Mouse (Mus musculus): Measurements from ENCODE around the gene Fgf13.

Fgf13 gene

DNA sequence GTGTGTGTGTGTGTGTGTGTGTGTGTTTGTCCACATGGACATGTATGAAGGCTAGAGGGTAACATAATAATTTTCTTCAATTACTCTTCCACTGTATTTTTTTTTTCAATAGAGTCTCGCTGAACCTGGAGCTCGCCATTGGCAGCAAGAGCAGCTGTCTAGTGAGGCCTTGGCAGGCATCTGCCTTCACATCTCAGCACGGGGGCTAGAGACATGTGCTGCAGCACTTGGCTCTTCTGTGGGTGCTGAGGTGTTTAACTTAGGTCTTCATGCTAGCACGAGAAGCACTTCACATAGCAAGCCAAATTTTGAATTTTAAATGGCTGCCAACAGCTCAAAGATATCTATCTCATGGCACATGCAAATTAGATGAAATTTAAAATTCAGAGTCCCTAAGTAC is 380.9 kb downstream of the Fgf13 start:
- no peak for DNase-seq (ENCODE audit: low spot score)

DNA sequence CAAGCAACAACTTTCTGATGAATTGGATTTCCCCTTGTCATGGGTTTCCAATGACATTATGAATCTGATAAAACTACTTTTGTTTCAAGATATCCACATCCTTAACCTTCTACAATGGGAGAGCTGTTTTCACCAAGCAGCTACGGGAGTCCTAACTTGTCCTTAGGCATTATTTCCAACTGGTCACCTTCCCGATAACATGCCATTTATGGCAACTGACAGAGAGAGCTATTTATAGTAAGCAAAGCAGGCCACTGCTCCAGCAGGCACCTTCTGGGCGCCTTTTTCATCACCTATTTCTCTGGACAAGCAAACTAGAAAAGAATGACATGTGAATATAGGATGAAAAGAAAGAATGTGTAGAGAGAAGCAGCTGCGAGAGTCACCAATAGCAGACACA is 385.5 kb downstream of the Fgf13 start:
- DNase-seq (ENCODE audit: low spot score): no peak

DNA sequence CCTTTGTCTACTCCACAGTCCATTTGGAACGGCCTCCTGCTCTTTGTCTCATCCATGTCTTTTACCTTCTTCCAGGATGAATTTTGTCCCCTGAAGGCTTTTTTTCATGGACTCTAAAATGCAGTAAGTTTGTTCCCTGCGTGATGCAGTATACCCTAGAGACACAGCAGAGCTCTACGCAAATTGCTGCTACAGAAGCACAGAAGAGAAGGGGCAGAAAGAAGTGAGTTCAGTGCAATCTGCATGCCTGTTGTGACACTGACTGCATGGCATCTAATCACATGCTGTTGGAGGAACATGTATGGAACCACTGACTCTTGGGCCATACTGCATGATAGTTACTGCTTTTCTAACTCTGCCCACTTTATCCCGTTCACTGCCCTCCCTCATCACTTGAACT is 388.2 kb downstream of the Fgf13 start:
- DNase-seq (ENCODE audit: low spot score): no peak

DNA sequence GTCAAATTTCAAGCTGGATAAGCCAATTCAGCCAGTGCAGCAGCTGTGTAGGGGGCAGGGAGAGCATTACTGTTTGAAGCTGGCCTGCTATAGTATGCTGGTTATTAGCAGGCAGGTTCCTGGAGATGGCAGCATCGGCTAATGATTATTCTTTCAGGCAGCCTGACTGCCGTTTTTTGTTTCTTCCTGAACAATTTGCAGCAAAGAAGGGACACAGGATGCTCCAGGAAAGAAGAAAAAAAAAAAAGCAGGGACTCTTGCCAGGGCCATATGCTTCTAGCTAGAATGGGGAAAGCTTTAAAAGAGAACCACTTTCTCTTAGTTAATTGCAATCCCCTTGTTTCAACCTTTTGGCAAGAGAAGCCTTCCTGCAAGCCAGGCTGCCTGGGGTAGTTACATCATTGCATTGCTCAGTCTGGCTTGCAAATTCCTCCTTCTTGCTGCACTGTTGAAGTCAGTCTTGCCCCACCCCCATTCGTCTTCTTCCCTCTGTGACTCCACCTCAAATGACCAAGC is 388.7 kb downstream of the Fgf13 start:
- DNase-seq (ENCODE audit: low spot score): peak; percentile 2

DNA sequence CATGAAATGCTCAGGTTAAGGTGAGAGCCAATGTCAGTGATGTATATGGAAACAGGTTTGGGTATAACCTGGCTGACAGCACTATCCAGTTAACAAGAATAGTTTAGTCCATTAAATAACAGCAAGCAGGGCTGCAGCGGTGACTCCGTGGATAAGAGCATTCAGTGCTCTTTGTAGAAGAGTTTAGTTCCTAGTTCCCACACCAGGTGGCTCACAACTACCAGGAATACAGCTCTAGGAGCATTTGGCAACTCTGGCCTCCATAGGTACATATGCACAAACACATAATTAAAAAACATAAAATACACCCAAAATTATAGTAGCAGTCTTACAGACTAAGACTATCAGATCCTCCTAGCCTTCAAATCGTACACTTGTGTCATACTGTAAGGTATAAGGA is 390.2 kb downstream of the Fgf13 start:
- DNase-seq (ENCODE audit: low spot score): no peak

DNA sequence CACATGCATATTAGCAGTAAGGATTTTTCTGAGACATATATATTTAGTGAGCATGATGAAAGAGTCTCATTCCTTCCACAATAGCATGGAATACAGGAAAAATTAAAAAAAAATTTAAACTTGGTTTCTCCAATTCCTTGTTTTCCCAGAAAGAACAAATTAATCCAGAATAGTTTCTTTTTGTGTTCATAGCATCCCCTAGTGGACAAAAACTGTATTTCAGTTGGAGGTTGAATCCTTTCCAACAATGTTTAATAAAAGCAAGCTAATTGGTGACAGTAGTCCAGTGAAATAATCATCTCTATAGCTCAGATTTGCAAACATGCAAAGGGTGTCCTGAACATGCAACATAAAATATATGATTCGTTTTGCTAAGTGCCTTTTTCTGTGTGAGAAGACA is 395.7 kb downstream of the Fgf13 start:
- no peak for DNase-seq (ENCODE audit: low spot score)

DNA sequence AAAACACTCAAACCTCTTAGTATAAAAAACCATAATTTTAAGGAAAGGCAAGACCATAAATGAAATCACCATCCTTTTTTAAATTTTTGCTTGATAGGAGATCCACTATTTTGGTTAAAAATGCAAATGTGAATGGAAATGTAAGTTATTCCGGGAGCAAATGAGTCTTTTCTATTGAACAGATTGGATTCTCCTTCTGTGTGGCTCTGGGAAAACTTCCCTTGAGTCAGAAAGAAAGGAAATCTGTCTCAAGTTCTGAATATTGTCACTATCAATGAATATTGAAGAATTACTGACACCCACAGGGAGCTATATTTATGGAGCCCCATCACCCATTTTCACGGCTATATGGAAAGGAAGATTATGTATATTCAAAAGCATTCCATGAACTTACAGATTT is 401.1 kb downstream of the Fgf13 start:
- DNase-seq (ENCODE audit: low spot score): no peak

DNA sequence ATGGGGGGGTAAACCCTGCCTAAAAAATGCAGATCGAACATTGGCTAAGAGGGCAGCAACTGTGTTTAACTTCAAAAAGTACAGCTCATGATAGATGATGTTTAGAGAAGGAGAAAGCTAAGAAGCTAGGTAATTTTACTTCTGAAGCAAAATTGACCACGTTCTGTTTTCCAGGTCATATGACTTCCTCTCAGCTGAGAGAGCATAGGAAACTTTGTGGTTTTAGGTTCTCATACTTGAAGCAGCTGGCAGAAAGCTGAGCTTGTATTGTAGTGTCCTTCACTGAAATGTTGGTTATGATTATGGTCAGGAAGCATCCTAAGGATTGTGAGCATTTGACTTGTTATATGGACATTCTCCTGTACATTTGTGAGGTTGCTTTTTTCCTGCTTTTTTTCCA is 425.9 kb downstream of the Fgf13 start:
- DNase-seq (ENCODE audit: low spot score): no peak

DNA sequence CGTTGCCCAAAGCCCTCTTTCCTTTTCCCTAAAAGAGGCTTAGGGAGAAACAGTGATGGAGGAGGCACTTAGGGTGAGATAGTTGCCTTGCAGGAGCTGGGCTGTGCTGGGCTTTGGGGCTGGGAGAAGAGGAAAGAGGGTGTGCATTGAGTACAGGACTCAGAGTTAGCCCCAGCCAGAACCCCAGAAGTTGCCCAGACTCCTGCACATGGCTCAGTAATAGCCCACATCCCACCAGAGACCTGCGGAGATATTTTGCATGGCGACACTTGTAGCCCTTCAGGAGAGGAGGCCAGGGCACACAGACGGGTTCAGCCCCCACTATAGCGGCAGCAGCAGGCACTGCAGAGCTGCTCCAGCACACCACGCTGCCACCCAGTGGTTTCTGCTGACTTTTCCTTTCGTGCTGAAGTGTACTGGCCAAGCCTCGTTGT is 432.9 kb downstream of the Fgf13 start:
- no peak for DNase-seq (ENCODE audit: low spot score)

DNA sequence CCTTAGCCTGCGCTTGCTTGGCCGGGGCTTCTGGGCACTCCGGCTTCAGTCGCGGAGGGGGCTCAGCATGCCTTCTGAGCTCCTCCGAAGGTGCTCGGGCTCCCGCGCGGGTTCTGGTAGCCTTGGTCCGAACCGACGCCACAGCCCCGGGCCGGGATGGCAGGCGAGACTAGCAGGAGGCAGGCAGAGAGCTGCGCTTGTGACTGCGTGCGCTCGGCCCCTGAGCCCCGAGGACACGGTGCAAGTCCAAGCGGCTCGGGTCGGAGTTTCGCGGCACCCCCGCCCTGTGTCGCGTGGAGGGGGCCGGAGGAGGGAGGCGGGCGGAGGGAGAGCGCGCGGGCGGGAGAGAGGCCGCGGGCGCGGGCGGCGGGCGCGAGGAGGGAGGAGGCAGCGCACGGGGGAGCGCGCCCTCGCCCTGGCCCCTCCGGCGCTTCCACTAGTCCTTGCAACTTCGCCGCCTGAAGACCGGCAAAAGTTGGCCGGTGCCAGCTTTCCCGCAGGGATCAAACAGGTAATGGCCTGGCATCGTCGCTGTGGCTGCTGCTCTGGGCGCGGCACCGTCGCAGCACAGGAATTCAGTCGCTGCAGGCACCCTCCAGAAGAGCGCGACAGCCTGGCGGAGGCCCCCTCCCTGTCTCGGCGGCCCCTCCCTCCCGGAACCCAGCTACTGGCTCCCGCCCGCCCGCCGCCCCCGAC is 433.6 kb downstream of the Fgf13 start:
- DNase-seq (ENCODE audit: low spot score): peak; percentile 3

DNA sequence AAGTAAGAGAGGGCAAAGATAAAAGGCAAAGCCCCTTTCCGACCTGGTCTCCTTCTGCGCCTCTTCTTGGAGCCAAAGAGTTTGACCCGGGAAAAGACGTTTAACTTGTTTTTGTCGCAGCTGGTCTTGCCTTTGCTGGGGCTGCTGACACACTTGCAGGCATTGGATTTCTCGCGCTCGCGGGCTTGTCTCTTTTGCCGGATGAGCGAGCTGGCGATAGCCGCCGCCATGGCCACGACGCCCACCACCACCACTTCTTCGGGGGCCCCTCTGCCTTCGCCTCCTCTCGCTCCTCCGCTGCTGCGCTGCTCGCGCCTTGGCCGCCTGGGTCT is 434.1 kb downstream of the Fgf13 start:
- DNase-seq (ENCODE audit: low spot score): no peak

DNA sequence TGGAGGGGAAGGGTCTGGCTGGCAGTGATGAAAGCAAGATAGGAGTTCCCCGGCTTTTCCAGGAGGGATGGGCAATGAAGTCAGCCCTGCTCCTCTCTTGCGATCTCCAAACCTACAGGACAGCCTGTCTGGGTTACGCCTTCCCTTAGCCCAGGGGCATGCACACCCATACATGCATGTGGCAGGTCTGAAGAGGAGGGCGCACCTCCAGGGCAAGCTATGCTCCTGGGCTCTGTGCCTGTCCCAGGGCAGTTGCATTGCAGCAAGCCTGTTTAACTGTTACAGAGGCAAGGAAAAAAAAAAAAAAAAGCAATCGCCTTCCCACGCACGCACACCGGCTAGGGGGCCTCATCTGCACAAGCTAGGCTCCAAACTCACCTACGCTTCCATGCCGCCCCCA is 434.5 kb downstream of the Fgf13 start:
- DNase-seq (ENCODE audit: low spot score): no peak

DNA sequence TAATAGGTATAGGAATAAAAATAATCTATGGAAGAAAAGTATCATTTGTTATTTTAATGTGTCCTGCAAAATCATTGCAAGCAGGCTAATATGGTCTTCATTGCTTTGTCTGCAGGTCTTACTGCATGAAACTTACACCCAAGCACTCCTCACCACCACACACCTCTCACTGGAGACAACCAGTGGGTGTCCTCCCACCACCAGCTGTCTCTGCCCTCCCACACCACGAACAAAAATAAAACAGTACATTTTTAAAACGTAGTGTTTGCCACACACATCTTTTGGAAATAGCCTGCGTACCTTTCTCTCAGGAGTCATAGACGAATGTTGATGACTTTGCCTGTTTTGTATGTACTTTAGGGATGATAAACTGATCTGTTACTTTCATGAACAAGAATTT is 441.2 kb downstream of the Fgf13 start:
- DNase-seq (ENCODE audit: low spot score): no peak

DNA sequence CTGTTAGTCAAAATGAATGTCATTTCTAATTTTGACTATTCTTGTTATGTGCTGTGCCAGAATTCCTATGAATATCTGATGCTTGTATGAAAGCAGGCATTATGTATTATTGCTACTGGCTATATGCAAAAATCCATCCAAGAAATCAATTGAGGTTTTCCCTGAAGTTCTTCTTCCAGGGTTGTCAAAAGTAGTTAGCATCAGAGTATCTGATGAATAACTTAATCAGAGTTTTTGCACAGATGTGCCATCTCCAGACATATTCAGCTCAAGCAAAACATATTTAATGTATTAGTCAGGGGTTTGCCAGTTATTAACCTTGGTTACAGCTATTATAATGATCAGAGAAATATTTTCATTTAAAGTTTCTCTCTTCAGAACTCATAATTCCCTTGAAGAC is 454.7 kb downstream of the Fgf13 start:
- DNase-seq (ENCODE audit: low spot score): no peak

DNA sequence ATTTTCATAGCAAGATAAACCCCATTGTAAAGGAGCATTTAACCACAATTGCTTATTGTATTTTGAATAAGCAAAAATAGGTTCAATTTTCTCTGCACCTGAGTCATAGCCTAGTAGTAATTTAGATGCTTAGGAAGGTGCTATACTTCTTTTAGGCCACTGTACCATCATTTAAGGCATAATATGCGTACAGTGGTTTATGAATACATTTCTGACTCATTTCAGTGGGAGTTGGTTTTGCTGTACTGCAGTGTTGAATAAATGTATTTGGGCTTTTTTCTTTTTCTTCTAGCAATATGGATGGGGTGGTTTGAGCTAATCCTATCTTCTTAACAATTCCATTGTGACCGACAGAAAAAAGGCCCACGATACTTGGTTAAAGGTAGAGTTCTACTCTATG is 481.9 kb downstream of the Fgf13 start:
- DNase-seq (ENCODE audit: low spot score): no peak

DNA sequence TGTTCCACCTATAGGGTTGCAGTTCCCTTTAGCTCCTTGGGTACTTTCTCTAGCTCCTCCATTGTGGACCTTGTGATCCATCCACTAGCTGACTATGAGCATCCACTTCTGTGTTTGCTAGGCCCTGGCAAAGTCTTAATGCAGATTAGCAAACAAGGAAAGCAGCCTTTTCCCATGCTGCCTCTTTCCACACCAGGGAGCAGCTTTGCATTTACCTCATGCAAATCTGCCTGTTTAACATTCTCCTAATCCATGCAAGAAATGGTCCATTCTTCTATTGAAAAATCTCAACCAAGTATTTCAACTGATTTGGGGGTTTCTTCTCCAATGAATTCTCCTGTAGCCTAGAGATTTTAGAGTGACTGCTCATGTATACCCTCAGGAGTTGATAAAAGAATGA is 487.4 kb downstream of the Fgf13 start:
- no peak for DNase-seq (ENCODE audit: low spot score)

DNA sequence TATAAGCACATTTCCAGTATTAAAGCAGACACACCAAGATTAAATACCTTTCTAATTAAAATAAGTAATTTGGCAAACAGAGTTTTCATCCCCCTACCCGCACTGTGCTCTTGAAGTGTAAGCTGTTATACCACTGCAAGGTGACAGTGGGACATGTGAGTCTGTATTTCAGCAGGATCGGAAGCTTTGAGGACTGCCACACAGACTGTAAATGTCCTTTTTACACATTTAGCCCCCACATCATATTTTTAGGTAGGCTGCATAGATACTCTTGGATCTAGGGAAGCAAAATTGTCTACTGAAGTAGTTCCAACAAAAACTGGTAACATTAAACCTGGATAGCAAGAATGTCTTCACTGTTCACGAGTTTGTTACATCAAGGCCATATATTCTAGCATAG is 495.8 kb downstream of the Fgf13 start:
- no peak for DNase-seq (ENCODE audit: low spot score)

DNA sequence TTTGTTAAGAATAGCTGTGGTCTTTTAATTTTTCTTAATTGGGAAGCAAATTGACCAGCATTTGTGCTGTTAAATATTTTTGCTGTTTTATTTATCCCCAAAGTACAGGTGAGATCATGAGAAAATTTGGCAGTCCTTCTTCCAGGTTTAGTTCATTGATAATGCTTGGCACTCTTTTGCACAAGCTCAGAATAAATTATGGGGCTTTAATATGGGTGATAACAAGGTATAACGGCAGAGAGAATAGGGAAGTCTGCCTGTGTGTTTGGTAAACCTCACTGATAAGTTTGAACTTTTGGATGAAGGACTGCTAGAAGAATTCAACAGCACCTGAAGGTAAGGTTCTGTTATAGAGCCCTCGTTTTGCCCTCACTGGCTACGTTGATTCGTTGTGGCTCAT is 504.7 kb downstream of the Fgf13 start:
- DNase-seq (ENCODE audit: low spot score): no peak

DNA sequence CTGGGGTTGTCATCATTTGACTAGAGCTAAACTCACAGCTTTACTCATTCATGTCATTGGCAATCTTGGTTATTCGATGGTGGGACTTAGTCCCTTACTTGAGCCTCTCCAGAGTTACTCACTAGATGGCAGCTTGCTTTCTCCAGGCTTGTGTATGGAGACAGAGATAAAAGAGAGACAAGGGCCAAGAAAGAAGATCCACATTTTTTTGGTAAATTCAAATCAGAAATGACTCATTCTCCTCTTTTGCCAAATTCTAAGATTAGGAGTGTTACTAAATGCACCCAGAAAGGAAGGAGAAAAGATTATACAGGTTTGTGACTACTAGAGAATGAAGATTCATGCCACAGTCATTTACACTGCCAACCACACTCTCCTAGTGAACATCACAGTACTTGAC is 532.9 kb downstream of the Fgf13 start:
- DNase-seq (ENCODE audit: low spot score): no peak
